Mouse (Mus musculus) intestine, embryonic 16.5 days (tissue): ENCODE data around the gene Zbtb21. TPM values are rescaled to one million over a fixed set of nuclear protein-coding genes. Genes with fewer than 3 reads are reported as not detected.

Source experiments
- ATAC-seq: fragments of 200-750 bp; cut with Nextera tagmentation; 2 replicates; pipeline ENCODE4 v1.8.0; 2017; ENCODE audit warnings: moderate TSS enrichment, moderate library complexity
- H3K27ac ChIP-seq: fragments of 300-500 bp; sonication (generic); 2 replicates; pipeline ENCODE4 v1.5.1; 2014; ENCODE audit warnings: mild to moderate bottlenecking, low read length
- H3K27me3 ChIP-seq: fragments of 300-500 bp; sonication (generic); replicated peaks from 2 replicates; pipeline ENCODE4 v1.6.1; 2014; ENCODE audit warnings: low read length, control low read depth, mixed read lengths; ENCODE audit not compliant: control insufficient read depth, insufficient read depth
- H3K36me3 ChIP-seq: fragments of 300-500 bp; sonication (generic); 2 replicates; pipeline ENCODE4 v1.6.1; 2014; ENCODE audit warnings: low read length, control low read depth; ENCODE audit not compliant: control insufficient read depth, insufficient read depth
- H3K4me1 ChIP-seq: fragments of 300-500 bp; sonication (generic); 2 replicates; pipeline ENCODE4 v1.6.1; 2014; ENCODE audit warnings: low read length, control low read depth, mixed read lengths; ENCODE audit not compliant: control insufficient read depth, insufficient read depth
- H3K4me2 ChIP-seq: fragments of 300-500 bp; sonication (generic); 2 replicates; pipeline ENCODE4 v1.6.1; 2014; ENCODE audit warnings: low read depth, low read length, control low read depth
- H3K4me3 ChIP-seq: fragments of 300-500 bp; sonication (generic); 2 replicates; pipeline ENCODE4 v1.5.1; 2014; ENCODE audit warnings: mild to moderate bottlenecking, low read length
- H3K9ac ChIP-seq: fragments of 300-500 bp; sonication (generic); 2 replicates; pipeline ENCODE4 v1.6.1; 2014; ENCODE audit warnings: low read depth, low read length
- H3K9me3 ChIP-seq: fragments of 300-500 bp; sonication (generic); 2 replicates; pipeline ENCODE4 v1.6.1; 2016; ENCODE audit warnings: low read length, control low read depth; ENCODE audit not compliant: control insufficient read depth
- WGBS: fragments of 180-500 bp; shearing (Covaris S2); extraction: QIAGEN DNeasy Blood & Tissue Kit; methylation state at CpG from one replicate; pipeline ENCODE4 v1.1.7; 2014; 5-methylcytosine and 5-hydroxymethylcytosine counted together
- polyA plus RNA-seq: library from polyadenylated mRNA; unstranded; fragments of >200 nt; fragmentation: Nextera tagmentation; extraction: Ambion mirVana; gene quantifications from 2 replicates; pipeline ENCODE4 v1.2.1, GENCODE M21; 2015

Gene Zbtb21
- polyA plus RNA-seq, 1 experiment from 2014 or later, result 11.5 TPM

DNA sequence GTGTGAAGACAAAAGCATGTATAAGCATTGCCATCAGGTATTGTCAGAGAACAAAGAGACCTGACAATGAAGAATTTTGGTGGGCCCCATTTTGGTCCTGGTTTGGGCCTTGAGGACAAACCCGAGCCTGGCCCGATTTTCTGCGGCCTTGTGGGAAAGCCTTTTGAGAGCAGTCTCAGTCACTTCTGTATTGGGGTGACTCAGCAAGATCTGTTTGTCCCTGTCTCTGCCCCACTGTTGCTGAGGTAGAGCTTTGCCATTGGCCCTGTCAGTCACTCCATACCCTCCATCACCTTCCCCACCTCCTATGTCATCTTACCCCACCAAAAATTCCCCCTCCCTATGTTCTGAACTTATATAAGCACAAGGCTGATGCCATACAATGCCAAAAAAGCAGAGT lies 15.3 kb upstream of the Zbtb21 start:
- no peaks in the 10 kb centered on the region for H3K4me1 ChIP-seq
- WGBS, result 90% methylated on average over 3 of the region's 3 CpGs
- H3K9me3 ChIP-seq, result no peaks in the 10 kb centered on the region
- ATAC-seq, result no peak
- H3K27ac ChIP-seq, result no peak overlapping the region
- no peaks in the 10 kb centered on the region for H3K27me3 ChIP-seq
- H3K4me3 ChIP-seq, result no peak overlapping the region
- no peak overlapping the region for H3K9ac ChIP-seq
- H3K36me3 ChIP-seq, result no peaks in the 10 kb centered on the region
- no peak overlapping the region for H3K4me2 ChIP-seq

- Histone ChIP-seq H3K27ac (no peak overlapping the region), H3K4me2 (no peak overlapping the region), H3K4me3 (no peak overlapping the region), H3K4me1 (no peaks in the 10 kb centered on the region), H3K36me3 (no peaks in the 10 kb centered on the region), H3K9ac (no peak overlapping the region), H3K9me3 (no peaks in the 10 kb centered on the region), H3K27me3 (no peaks in the 10 kb centered on the region)
- no peak for ATAC-seq
- 77% methylated on average over 1 of the region's 1 CpGs for WGBS
Observed at GRCm38 (mm10) chr16:97977277-97977676, 14.9 kb upstream of the Zbtb21 start.

DNA sequence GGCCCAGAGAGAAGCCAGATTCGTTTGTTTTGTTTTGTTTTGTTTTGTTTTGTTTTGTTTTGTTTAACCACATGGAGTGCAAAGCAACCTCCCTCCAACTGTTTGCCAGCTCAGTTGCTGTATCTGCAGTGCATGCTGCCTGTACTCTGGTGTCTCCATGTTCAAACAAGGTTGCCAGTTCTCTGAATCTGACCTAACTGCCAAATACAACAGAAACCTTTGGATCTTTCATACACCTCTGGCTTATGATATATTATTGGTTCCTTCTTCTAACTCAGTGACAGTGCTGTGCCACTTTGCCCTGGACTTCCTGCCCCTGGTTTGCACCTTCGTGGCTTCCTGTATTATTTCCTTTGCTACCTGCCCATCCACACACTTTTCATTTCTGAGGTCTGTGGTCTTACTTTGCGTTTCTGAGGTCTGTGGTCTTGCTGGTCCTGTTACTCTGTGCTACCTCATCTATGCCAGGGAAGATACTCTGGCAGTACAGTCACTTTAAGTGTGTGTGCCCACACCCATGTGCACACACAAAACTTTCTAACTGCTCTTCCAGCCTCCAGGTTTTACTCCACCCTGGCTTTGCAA lies 1.6 kb upstream of the Zbtb21 start:
- ATAC-seq, result no peak

DNA sequence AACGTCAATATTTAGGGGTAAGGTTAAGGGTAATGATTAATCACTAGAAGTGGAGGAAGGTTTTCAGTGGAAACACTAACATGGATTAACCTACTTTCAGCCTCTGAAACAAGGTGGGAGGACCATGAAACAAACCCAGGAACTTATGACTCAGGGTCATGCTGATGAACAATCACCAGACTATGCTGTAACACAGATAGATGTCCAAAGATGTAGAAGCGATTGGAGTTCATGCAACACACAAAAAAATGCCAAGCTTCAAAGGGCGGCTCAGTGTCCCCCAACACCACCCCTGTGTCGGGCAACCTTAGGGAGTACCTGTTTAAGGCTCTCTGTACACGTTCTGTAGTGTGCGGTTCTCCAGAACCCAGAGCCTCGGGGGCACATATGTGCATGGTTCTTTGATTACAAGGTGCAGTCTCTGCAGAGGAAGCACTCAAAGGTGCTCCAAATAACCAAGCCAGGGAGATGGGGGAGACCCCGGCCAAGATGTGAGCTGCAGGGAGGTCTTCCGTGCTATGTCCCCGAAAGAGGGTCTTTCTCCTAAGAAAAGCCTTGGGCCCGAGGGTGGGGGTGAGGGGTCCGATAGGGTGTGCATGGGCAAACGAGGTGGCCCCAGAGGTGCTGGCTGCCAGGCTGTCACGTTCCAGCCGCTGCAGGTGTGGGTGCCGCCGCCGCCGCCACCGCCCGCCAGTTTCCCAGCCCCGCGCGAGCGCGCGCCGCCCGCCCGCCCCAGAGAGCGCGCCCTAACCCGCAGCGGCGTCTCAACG lies 856 bp downstream of the Zbtb21 start:
- Histone ChIP-seq H3K4me2 (peak overlapping the region; percentile 83), H3K27me3 (no peaks in the 10 kb centered on the region), H3K9ac (peak overlapping the region; percentile 83), H3K36me3 (no peaks in the 10 kb centered on the region), H3K4me1 (peaks cover 9% of the 10 kb centered on the region; the same call in 1 of the 2 replicates), H3K9me3 (no peaks in the 10 kb centered on the region), H3K4me3 (peak overlapping the region; percentile 86), H3K27ac (peak overlapping the region; percentile 99)
- ATAC-seq, result peak; percentile 57
- WGBS, result 5% methylated on average over 36 of the region's 36 CpGs

More for the DNA sequence above, 1.6 kb upstream of the Zbtb21 start:
- H3K27me3 ChIP-seq, result no peaks in the 10 kb centered on the region
- H3K4me2 ChIP-seq, result no peak overlapping the region
- H3K27ac ChIP-seq, result no peak overlapping the region
- no peaks in the 10 kb centered on the region for H3K36me3 ChIP-seq
- H3K4me3 ChIP-seq, result no peak overlapping the region
- 86% methylated on average over 3 of the region's 3 CpGs for WGBS
- H3K9me3 ChIP-seq, result no peaks in the 10 kb centered on the region
- H3K4me1 ChIP-seq, result peaks cover 9% of the 10 kb centered on the region; the same call in 1 of the 2 replicates
- no peak overlapping the region for H3K9ac ChIP-seq

DNA sequence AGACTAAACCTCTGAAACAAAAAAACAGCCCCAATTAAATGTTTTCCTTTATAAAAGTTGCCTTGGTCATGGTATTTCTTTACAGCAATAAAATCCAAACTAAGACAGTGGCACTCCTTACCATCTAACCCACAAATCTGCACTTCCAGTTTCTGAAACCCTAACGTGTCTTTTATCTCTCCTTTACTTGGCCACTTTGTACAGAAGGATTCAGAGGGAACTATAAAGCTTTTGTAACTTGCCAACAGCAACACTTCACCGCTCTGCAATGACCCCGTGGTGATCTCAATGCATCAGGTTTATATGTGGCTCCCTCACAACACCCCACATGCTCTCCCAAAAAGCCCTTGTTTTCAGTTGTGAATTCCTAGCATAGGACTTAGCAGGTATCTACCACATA lies 2.1 kb downstream of the Zbtb21 start:
- Histone ChIP-seq H3K9ac (no peak overlapping the region), H3K27ac (no peak overlapping the region), H3K27me3 (no peaks in the 10 kb centered on the region), H3K9me3 (no peaks in the 10 kb centered on the region), H3K4me2 (no peak overlapping the region), H3K4me1 (peaks cover 9% of the 10 kb centered on the region; the same call in 1 of the 2 replicates), H3K4me3 (no peak overlapping the region), H3K36me3 (no peaks in the 10 kb centered on the region)
- WGBS, result 93% methylated on average over 3 of the region's 3 CpGs
- ATAC-seq, result no peak

DNA sequence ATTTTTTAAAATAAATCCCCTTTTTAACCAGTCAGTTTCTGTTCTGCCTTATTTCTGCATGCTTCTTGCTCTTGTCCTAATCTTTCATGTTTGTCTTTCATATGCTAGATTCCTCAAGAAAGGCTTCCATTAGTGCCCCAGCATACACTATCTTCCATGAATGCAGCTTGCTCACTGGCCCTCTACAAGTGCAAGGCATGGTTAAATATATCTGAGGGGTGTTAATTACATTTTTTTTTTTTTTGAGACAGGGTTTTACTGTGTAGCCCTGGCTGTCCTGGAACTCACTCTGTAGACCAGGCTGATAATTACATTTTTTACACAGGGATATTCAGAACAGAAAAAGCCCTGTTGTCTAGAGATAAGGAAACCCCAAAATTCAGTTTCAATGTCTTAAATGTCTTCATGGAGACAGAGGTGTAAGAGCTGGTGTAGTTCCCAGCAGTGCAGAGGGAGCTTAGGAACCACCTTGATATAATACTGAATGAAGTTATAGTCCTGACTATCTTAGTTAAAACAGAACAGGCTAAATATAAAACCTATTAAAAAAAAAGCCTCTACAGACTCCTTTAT lies 3.9 kb downstream of the Zbtb21 start:
- H3K9me3 ChIP-seq, result no peaks in the 10 kb centered on the region
- no peak overlapping the region for H3K4me2 ChIP-seq
- peaks cover 9% of the 10 kb centered on the region; the same call in 1 of the 2 replicates for H3K4me1 ChIP-seq
- no peak for ATAC-seq
- H3K36me3 ChIP-seq, result no peaks in the 10 kb centered on the region
- H3K4me3 ChIP-seq, result no peak overlapping the region
- no peak overlapping the region for H3K27ac ChIP-seq
- H3K27me3 ChIP-seq, result no peaks in the 10 kb centered on the region
- H3K9ac ChIP-seq, result no peak overlapping the region

DNA sequence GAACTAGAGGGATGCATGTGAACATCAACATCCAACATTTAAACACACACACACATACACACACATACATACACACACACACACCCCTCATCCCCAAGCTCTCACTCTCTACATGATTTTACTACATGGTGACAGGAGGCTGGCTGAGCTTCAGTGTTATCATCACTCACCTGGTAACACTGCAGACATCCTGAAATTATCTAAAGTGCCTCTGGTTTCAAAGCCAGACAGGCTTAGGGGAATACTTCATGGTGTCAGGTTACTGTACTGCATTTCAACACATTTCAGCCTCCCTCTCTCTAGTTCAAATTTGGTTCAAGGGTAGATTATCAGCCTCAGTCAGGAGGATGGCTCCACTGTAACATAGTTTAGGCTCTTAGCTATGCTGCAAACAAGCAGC lies 4.8 kb downstream of the Zbtb21 start:
- no peak overlapping the region for H3K9ac ChIP-seq
- no peak overlapping the region for H3K4me3 ChIP-seq
- H3K27me3 ChIP-seq, result no peaks in the 10 kb centered on the region
- no peaks in the 10 kb centered on the region for H3K9me3 ChIP-seq
- H3K27ac ChIP-seq, result no peak overlapping the region
- no peak overlapping the region for H3K4me2 ChIP-seq
- ATAC-seq, result no peak
- peaks cover 9% of the 10 kb centered on the region; the same call in 1 of the 2 replicates for H3K4me1 ChIP-seq
- peaks cover 3% of the 10 kb centered on the region; the same call in 1 of the 2 replicates for H3K36me3 ChIP-seq

GRCm38 (mm10) chr16:97956011-97956410 lies 6.4 kb downstream of the Zbtb21 start:
- H3K4me3 ChIP-seq, result no peak overlapping the region
- H3K27ac ChIP-seq, result no peak overlapping the region
- ATAC-seq, result no peak
- 76% methylated on average over 2 of the region's 2 CpGs for WGBS
- no peaks in the 10 kb centered on the region for H3K27me3 ChIP-seq
- peaks cover 6% of the 10 kb centered on the region; the same call in 1 of the 2 replicates for H3K4me1 ChIP-seq
- peaks cover 8% of the 10 kb centered on the region; the same call in 1 of the 2 replicates for H3K36me3 ChIP-seq
- H3K4me2 ChIP-seq, result no peak overlapping the region
- no peak overlapping the region for H3K9ac ChIP-seq
- no peaks in the 10 kb centered on the region for H3K9me3 ChIP-seq

DNA sequence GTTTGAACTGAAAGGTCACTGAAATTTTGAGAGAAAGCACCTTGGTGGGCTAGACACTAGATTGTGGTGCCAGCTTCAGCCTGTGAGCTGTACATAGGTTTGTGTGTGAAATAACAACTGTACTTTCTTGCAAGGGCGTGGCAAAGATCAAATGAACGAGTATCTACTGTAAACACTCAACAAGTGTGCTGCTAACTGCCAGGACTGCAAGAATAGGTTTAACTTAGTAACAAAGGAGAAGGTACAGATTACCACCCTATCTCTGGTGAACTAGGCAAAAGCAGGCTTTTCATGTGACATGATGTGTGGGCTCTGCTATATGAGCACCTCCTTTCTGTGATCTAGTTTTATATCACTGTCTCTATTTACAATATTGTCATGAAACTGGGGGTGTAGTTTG lies 9.1 kb downstream of the Zbtb21 start:
- Histone ChIP-seq H3K36me3 (peaks cover 21% of the 10 kb centered on the region; the same call in 1 of the 2 replicates), H3K27me3 (no peaks in the 10 kb centered on the region), H3K9ac (no peak overlapping the region), H3K9me3 (no peaks in the 10 kb centered on the region), H3K27ac (no peak overlapping the region), H3K4me2 (no peak overlapping the region), H3K4me3 (no peak overlapping the region), H3K4me1 (no peaks in the 10 kb centered on the region)
- WGBS, result 81% methylated on average over 2 of the region's 2 CpGs
- no peak for ATAC-seq
